Mouse (Mus musculus) cerebellum, adult 2 months (tissue): ENCODE measurements around the gene Cyp2e1. TPM values are rescaled to one million over a fixed set of nuclear protein-coding genes. Genes with fewer than 3 reads are reported as not detected.

Experiments
- DNase-seq, 2 experiments: peaks; one replicate each; pipeline ENCODE4 v3.0.0; 2021
- H3K27ac ChIP-seq: fragments of 200-500 bp; 2 replicates; pipeline ENCODE4 v1.5.1; 2012; ENCODE audit warnings: low read length, control low read depth, inconsistent platforms; ENCODE audit not compliant: insufficient read depth
- H3K27me3 ChIP-seq: fragments of 200-500 bp; 2 replicates; pipeline ENCODE4 v1.6.1; 2012; ENCODE audit warnings: inconsistent platforms, mild to moderate bottlenecking, low read length, moderate library complexity; ENCODE audit not compliant: control insufficient read depth, insufficient read depth
- H3K4me1 ChIP-seq: fragments of 200-500 bp; 2 replicates; pipeline ENCODE4 v1.6.1; 2011; ENCODE audit warnings: low read length; ENCODE audit not compliant: control insufficient read depth, insufficient read depth
- H3K4me3 ChIP-seq: fragments of 200-500 bp; replicated peaks from 2 replicates; pipeline ENCODE3; 2011; ENCODE audit warnings: mild to moderate bottlenecking, low read depth, low read length, control low read depth; ENCODE audit not compliant: insufficient read depth
- CTCF ChIP-seq: fragments of 200-500 bp; IDR thresholded peaks from 2 replicates; pipeline ENCODE4 v1.5.1; 2011; ENCODE audit warnings: low read depth, mild to moderate bottlenecking, control low read depth, low read length, moderate library complexity, borderline replicate concordance; ENCODE audit not compliant: insufficient read depth
- POLR2A ChIP-seq: fragments of 200-500 bp; IDR thresholded peaks from 2 replicates; pipeline ENCODE4 v1.6.1; 2011; ENCODE audit warnings: low read length, control low read depth, borderline replicate concordance; ENCODE audit not compliant: insufficient read depth
- WGBS: fragments of 180-500 bp; shearing (Covaris S2); methylation state at CpG from one replicate; pipeline ENCODE4 v1.1.7; 2018; 5-methylcytosine and 5-hydroxymethylcytosine counted together
- polyA plus RNA-seq: library from polyadenylated mRNA; depleted of rRNA; stranded (reverse); fragments of >200 nt; gene quantifications from 2 replicates; pipeline ENCODE4 v1.2.3, GENCODE M21; 2012; rRNA removed

The Cyp2e1 gene
- polyA plus RNA-seq: 0.18 and 0.25 TPM in 2 replicates

- no peak for DNase-seq
- no peak for TF ChIP-seq CTCF
- no peak for TF ChIP-seq POLR2A
- 77% methylated on average over 7 of the region's 7 CpGs for WGBS
Measured at GRCm38 (mm10) chr7:140763447-140764020, at the start of gene Cyp2e1. Gene Cyp2e1 (plus strand): TSS chr7:140763739.

DNA sequence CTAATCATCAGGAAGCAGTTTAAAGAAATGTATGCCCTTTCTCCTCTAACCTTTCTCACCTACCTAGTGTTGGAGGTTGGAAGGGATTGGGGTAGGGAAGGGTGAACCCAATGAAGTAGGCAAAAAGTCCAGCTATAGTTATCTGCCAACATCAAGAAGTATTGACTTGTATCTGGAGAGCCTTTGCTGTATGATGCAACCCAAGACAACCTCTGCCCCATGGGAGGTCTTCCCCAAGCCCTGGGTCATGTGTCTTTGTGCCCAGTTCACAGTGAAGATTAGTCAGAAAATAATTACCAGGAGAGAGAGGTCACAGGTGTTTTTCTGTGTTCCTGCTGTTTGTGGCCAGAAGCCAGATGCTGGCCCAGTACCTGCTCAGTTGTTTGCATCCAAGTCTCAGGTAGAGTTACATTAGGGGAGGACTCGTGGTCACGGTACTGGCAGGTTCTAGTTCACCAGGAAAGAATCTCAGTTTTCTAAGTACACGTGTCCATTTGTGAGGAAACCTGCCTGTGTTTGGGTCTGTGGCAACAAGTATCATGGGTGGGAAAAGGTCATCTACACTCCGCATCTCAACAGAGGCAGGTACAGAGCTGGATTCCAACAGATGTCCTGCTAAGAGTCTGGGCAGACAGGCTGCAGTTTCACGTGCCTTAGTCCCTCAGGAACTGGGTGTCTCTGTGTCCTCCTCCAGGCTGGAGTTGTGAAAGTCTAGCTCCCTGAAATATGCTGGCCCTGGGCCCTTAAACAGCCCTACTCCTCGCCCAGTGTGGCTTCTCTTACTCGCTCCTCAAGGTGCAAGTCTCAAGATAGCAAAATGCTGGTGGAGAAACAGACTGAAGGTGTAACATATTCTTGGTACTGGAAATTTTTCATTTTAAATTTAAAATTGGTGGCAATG is 46.1 kb upstream of the Cyp2e1 start:
- 70% methylated on average over 7 of the region's 7 CpGs for WGBS
- no peak for DNase-seq
- Histone ChIP-seq H3K4me1 (no peaks in the 10 kb centered on the region), H3K27ac (no peak overlapping the region), H3K27me3 (no peaks in the 10 kb centered on the region), H3K4me3 (no peak overlapping the region)
- TF ChIP-seq POLR2A (no peak), CTCF (no peak)

More at GRCm38 (mm10) chr7:140763447-140764020, at the start of gene Cyp2e1:
- H3K27ac ChIP-seq: no peak within 1 kb of the TSS
- no peaks in the 10 kb centered on the region for H3K27me3 ChIP-seq
- no peaks in the 10 kb centered on the region for H3K4me1 ChIP-seq
- no peak within 1 kb of the TSS for H3K4me3 ChIP-seq

- Histone ChIP-seq H3K4me1 (no peaks in the 10 kb centered on the region), H3K4me3 (no peak overlapping the region), H3K27ac (no peak overlapping the region), H3K27me3 (no peaks in the 10 kb centered on the region)
- 74% methylated on average over 6 of the region's 6 CpGs for WGBS
- DNase-seq: no peak
- no peak for TF ChIP-seq CTCF
- no peak for TF ChIP-seq POLR2A
Measured at GRCm38 (mm10) chr7:140721095-140721494, 42.4 kb upstream of the Cyp2e1 start.

DNA sequence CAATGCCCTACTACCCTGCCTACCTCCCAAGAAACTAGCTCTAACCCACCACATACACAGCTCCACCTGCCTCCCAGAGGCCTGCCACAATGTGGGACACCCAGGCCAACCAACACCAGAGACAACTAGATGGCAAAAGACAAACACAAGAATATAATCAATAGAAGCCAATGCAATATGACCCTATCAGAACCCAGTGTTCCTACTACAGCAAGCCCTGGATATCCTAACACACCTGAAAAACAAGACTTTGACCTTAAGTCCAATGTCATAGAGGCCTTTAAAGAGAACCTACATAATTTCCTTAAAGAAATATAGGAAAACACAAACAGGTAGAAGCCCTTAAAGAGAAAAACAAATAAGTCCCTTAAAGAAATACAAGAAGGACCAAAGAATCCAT is 38.0 kb upstream of the Cyp2e1 start:
- H3K27me3 ChIP-seq: no peaks in the 10 kb centered on the region
- TF ChIP-seq CTCF (no peak), POLR2A (no peak)

GRCm38 (mm10) chr7:140733162-140733561 is 30.4 kb upstream of the Cyp2e1 start:
- H3K27ac ChIP-seq: no peak overlapping the region
- DNase-seq: no peak
- no peaks in the 10 kb centered on the region for H3K4me1 ChIP-seq
- 67% methylated on average over 2 of the region's 2 CpGs for WGBS
- no peak for TF ChIP-seq POLR2A
- no peak for TF ChIP-seq CTCF
- H3K4me3 ChIP-seq: no peak overlapping the region
- H3K27me3 ChIP-seq: no peaks in the 10 kb centered on the region

More for the DNA sequence above, 38.0 kb upstream of the Cyp2e1 start:
- no peaks in the 10 kb centered on the region for H3K4me1 ChIP-seq
- H3K27ac ChIP-seq: no peak overlapping the region
- no peak overlapping the region for H3K4me3 ChIP-seq
- no peak for DNase-seq

DNA sequence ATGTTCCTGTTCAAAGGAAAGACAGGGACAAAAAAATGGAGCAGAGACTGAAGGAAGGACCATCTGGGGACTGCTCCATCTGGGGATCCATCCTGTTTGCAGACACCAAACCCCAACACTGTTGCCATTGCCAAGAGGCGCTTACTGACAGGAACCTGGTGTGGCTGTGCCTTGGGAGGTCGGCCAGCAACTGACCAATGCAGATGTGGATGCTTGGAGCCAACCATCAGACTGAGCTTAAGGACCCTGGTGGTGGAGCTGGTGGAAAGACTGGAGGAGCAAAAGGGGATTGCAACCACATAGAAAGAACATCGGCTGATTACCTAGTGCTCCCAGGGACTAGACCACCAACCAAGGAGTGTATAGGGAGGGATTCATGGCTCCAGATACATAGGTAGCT is 16.1 kb upstream of the Cyp2e1 start:
- no peaks in the 10 kb centered on the region for H3K27me3 ChIP-seq
- DNase-seq: no peak
- no peak for TF ChIP-seq POLR2A
- no peak for TF ChIP-seq CTCF
- WGBS: 78% methylated on average over 3 of the region's 3 CpGs
- H3K4me3 ChIP-seq: no peak overlapping the region
- no peaks in the 10 kb centered on the region for H3K4me1 ChIP-seq
- H3K27ac ChIP-seq: no peak overlapping the region

DNA sequence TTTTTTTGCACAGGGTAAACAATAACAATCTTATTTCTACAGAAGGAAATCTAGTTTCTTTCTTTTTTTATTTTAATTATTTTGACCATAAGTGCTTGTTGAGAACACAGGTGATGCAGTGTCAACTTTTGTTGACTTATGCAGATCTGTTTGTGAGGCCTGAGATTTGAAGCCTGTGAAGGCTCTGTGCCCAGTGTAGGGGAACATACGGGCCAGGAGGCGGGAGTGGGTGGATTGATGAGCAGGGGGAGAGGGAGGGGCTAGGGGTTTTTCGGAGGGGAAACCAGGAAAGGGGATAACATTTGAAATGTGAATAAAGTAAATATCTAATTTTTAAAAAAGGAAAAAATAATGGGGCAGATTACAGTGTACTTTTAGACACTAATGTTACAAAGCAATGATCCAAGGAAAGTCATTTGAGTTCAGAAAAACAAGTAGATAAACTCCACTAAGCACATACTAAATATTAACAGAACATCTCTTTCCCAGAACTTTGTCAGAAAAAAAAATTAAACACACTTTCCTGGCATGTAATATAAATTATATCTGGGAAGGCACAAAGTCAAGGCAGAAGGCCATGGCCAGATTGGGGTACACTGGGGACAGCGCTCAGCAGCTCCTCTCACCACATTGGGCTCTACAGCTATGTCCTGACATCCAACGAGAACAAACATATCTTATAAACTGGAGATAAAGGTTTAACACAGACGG is 15.3 kb upstream of the Cyp2e1 start:
- Histone ChIP-seq H3K27ac (no peak overlapping the region), H3K27me3 (no peaks in the 10 kb centered on the region), H3K4me3 (no peak overlapping the region), H3K4me1 (no peaks in the 10 kb centered on the region)
- TF ChIP-seq POLR2A: no peak
- TF ChIP-seq CTCF: no peak
- DNase-seq: no peak
- 70% methylated on average over 6 of the region's 6 CpGs for WGBS

GRCm38 (mm10) chr7:140748827-140749160 is 14.7 kb upstream of the Cyp2e1 start:
- TF ChIP-seq CTCF (no peak), POLR2A (no peak)
- H3K27ac ChIP-seq: no peak overlapping the region
- no peak overlapping the region for H3K4me3 ChIP-seq
- DNase-seq: no peak
- WGBS: 81% methylated on average over 3 of the region's 3 CpGs
- no peaks in the 10 kb centered on the region for H3K4me1 ChIP-seq
- no peaks in the 10 kb centered on the region for H3K27me3 ChIP-seq
